Mouse (Mus musculus) neural tube, embryonic 11.5 days (tissue): ENCODE results near the gene Maml3. TPM values are rescaled to one million over a fixed set of nuclear protein-coding genes. Genes with fewer than 3 reads are reported as not detected.

Experiments used
- ATAC-seq: fragments of 200-750 bp; cut with Nextera tagmentation; 2 replicates; pipeline ENCODE4 v1.8.0; 2017; ENCODE audit warnings: moderate number of reproducible peaks, mild to moderate bottlenecking, moderate TSS enrichment, moderate library complexity; ENCODE audit not compliant: insufficient read depth, low FRiP score, low TSS enrichment
- DNase-seq: peaks from one replicate; pipeline ENCODE4 v3.0.0-alpha.2; 2015; ENCODE audit warnings: low spot score
- H3K27ac ChIP-seq: fragments of 300-500 bp; sonication (generic); 2 replicates; pipeline ENCODE4 v1.5.1; 2014; ENCODE audit warnings: low read depth, mild to moderate bottlenecking, low read length
- H3K27me3 ChIP-seq: fragments of 300-500 bp; sonication (generic); 2 replicates; pipeline ENCODE4 v1.6.1; 2014; ENCODE audit warnings: mild to moderate bottlenecking, low read length, mixed read lengths; ENCODE audit not compliant: control insufficient read depth, insufficient read depth
- H3K36me3 ChIP-seq: fragments of 300-500 bp; sonication (generic); 2 replicates; pipeline ENCODE4 v1.6.1; 2014; ENCODE audit warnings: mild to moderate bottlenecking, low read length, moderate library complexity, mixed read lengths; ENCODE audit not compliant: control insufficient read depth, insufficient read depth
- H3K4me1 ChIP-seq: fragments of 300-500 bp; sonication (generic); 2 replicates; pipeline ENCODE4 v1.6.1; 2014; ENCODE audit warnings: low read length, mixed read lengths; ENCODE audit not compliant: control insufficient read depth, insufficient read depth
- H3K4me2 ChIP-seq: fragments of 300-500 bp; sonication (generic); 2 replicates; pipeline ENCODE4 v1.6.1; 2014; ENCODE audit warnings: low read depth, mild to moderate bottlenecking, moderate library complexity
- H3K4me3 ChIP-seq: fragments of 300-500 bp; sonication (generic); 2 replicates; pipeline ENCODE4 v1.5.1; 2014; ENCODE audit warnings: low read depth, low read length
- H3K9ac ChIP-seq: fragments of 300-500 bp; sonication (generic); 2 replicates; pipeline ENCODE4 v1.6.1; 2014; ENCODE audit warnings: mild to moderate bottlenecking, low read length
- H3K9me3 ChIP-seq: fragments of 300-500 bp; sonication (generic); 2 replicates; pipeline ENCODE4 v1.6.1; 2016; ENCODE audit warnings: low read length; ENCODE audit not compliant: control insufficient read depth
- WGBS: fragments of 180-500 bp; shearing (Covaris S2); extraction: QIAGEN DNeasy Blood & Tissue Kit; methylation state at CpG from one replicate; pipeline ENCODE4 v1.1.7; 2014; 5-methylcytosine and 5-hydroxymethylcytosine counted together
- polyA plus RNA-seq: library from polyadenylated mRNA; unstranded; fragments of >200 nt; fragmentation: Nextera tagmentation; extraction: Ambion mirVana; gene quantifications from 2 replicates; pipeline ENCODE4 v1.2.1, GENCODE M21; 2014

The Maml3 gene
- polyA plus RNA-seq, 1 experiment from 2014 or later: 8.1 TPM

GRCm38 (mm10) chr3:51753262-51753661 lies 351.6 kb downstream of the Maml3 start:
- ATAC-seq (no peak), DNase-seq (no peak)
- peaks cover 18% of the 10 kb centered on the region for H3K4me1 ChIP-seq
- no peak overlapping the region for H3K4me2 ChIP-seq
- no peaks in the 10 kb centered on the region for H3K36me3 ChIP-seq
- H3K27ac ChIP-seq: no peak overlapping the region
- 87% methylated on average over 5 of the region's 5 CpGs for WGBS
- H3K4me3 ChIP-seq: no peak overlapping the region
- no peak overlapping the region for H3K9ac ChIP-seq
- no peaks in the 10 kb centered on the region for H3K9me3 ChIP-seq
- no peaks in the 10 kb centered on the region for H3K27me3 ChIP-seq

DNA sequence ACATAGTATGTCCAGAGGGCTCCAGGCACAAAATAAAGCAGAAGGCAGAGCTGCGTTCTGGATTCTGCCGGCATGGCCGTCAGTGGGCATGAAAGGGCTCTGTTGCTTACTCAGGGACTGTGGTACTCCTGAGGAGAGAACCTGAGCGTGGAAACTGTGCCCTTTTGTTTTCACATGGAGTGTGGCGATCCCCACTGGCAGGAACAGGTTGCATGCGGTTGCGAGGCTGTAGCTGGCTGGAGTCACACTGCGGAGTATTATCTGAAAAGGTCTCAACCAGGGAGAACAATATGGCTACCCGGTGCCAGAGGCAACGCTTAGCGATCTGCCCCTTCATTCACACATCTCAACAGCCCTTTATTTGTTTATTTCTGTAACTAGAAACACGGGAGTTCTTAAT lies 353.4 kb downstream of the Maml3 start:
- ATAC-seq: no peak
- Histone ChIP-seq H3K36me3 (no peaks in the 10 kb centered on the region), H3K9ac (no peak overlapping the region), H3K9me3 (no peaks in the 10 kb centered on the region), H3K4me2 (no peak overlapping the region), H3K27me3 (no peaks in the 10 kb centered on the region), H3K4me1 (peaks cover 18% of the 10 kb centered on the region), H3K4me3 (no peak overlapping the region), H3K27ac (no peak overlapping the region)
- 82% methylated on average over 12 of the region's 12 CpGs for WGBS
- DNase-seq: no peak

DNA sequence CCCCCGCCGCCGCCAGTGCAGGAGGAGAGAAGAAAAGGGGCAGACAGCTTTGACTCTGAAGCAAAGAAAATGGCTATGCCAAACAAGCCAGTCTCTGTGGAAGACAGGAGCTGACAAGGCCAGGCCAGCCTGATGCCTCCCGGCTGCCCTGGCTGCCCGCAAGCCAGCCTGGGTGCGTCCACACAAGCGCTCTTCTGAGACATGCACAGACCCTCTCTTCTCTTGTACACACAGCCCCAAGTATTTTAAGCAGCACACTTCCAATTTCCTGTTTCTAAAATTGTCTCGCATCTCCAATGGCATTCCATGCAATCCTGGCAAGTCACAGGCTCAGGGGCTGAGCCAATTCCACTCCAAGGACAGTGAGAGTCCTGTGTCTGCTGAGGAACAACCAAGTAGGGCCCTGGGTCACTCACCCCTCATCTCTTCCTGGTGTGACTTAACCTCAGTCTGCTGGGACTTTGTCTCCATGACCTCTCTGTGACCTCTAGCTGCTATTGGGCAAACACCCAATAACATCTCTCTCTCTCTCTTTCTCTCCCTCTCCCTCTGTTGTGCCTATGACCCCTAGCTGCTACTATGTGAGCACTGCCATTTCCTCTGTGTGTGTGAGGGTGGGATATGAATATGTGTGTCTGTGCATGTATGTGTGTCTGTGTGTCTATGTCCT lies 354.9 kb downstream of the Maml3 start:
- Histone ChIP-seq H3K9me3 (no peaks in the 10 kb centered on the region), H3K36me3 (no peaks in the 10 kb centered on the region), H3K27me3 (no peaks in the 10 kb centered on the region), H3K4me1 (peaks cover 18% of the 10 kb centered on the region), H3K4me3 (no peak overlapping the region), H3K4me2 (no peak overlapping the region), H3K9ac (peak overlapping the region; percentile 44), H3K27ac (peak overlapping the region; percentile 85)
- ATAC-seq (peak; percentile 62; the same call in 1 of the 2 replicates), DNase-seq (peak; percentile 51)
- WGBS: 46% methylated on average over 8 of the region's 8 CpGs

GRCm38 (mm10) chr3:51749421-51749811 lies 355.5 kb downstream of the Maml3 start:
- Histone ChIP-seq H3K9ac (peak overlapping the region; percentile 44; the same call in 1 of the 2 replicates), H3K27ac (peak overlapping the region; percentile 85), H3K4me3 (no peak overlapping the region), H3K36me3 (no peaks in the 10 kb centered on the region), H3K4me1 (peaks cover 18% of the 10 kb centered on the region), H3K9me3 (no peaks in the 10 kb centered on the region), H3K4me2 (no peak overlapping the region), H3K27me3 (no peaks in the 10 kb centered on the region)
- DNase-seq (peak; percentile 26), ATAC-seq (peak; percentile 18; the same call in 1 of the 2 replicates)
- WGBS: 24% methylated on average over 7 of the region's 7 CpGs

- H3K4me3 ChIP-seq: no peak overlapping the region
- no peaks in the 10 kb centered on the region for H3K9me3 ChIP-seq
- H3K4me1 ChIP-seq: peaks cover 18% of the 10 kb centered on the region
- DNase-seq (peak; percentile 30), ATAC-seq (0 out of 2 replicates have a peak, but pooled peaks have one; percentile 11)
- 71% methylated on average over 17 of the region's 17 CpGs for WGBS
- H3K27ac ChIP-seq: peak overlapping the region; percentile 85
- no peak overlapping the region for H3K9ac ChIP-seq
- H3K27me3 ChIP-seq: no peaks in the 10 kb centered on the region
- no peaks in the 10 kb centered on the region for H3K36me3 ChIP-seq
- H3K4me2 ChIP-seq: no peak overlapping the region
These were observed 356.2 kb downstream of the Maml3 start for GRCm38 (mm10) chr3:51748436-51749376.

DNA sequence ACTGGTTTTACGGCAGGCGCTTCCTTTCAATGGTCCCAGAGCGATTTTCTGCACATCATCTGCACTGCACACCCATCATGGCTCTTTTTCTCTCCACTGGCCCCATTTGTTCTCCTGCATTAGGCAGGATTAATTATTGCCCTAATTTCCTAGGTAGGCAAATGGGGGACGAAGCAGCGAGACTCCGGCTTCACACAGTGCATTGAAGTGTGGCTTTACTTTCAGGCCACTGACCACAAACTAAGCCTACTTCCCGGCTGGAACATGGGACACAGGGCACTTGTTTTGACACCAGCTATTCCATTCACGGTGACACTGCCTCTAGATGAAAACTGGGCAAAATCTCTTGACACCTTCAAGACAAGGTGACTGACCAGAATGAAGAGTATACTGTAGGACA lies 358.1 kb downstream of the Maml3 start:
- Histone ChIP-seq H3K9ac (no peak overlapping the region), H3K4me2 (no peak overlapping the region), H3K4me3 (no peak overlapping the region), H3K27me3 (no peaks in the 10 kb centered on the region), H3K4me1 (peaks cover 19% of the 10 kb centered on the region), H3K36me3 (no peaks in the 10 kb centered on the region), H3K9me3 (no peaks in the 10 kb centered on the region), H3K27ac (no peak overlapping the region)
- no peak for DNase-seq
- WGBS: 66% methylated on average over 8 of the region's 8 CpGs
- no peak for ATAC-seq

- WGBS: 74% methylated on average over 8 of the region's 8 CpGs
These were observed 359.7 kb downstream of the Maml3 start for GRCm38 (mm10) chr3:51745162-51745561.

DNA sequence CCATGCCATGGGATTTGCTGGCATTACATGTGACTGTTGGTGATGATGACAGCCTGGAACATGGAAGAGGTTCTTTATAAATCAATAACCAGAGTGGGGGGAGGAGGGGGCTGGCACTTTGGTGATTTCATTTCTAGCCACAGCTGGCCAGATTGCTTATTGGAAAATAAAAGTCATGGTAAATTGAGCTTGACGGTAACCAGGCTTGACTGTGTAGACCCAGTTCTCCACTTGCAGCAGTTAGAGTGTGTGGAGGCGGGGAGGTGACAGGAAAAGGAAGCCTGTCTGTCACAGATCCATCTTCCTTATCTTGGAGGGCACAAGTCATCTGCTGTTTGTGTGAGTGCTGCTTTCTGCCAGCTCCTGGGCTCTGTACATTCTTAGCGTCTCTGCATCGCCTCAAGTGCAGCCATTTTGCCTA lies 360.5 kb downstream of the Maml3 start:
- no peak for DNase-seq
- H3K27ac ChIP-seq: no peak overlapping the region
- H3K9ac ChIP-seq: no peak overlapping the region
- no peaks in the 10 kb centered on the region for H3K36me3 ChIP-seq
- no peak for ATAC-seq
- no peak overlapping the region for H3K4me2 ChIP-seq
- no peaks in the 10 kb centered on the region for H3K9me3 ChIP-seq
- H3K4me1 ChIP-seq: peaks cover 14% of the 10 kb centered on the region
- 80% methylated on average over 4 of the region's 4 CpGs for WGBS
- no peaks in the 10 kb centered on the region for H3K27me3 ChIP-seq
- no peak overlapping the region for H3K4me3 ChIP-seq

More at GRCm38 (mm10) chr3:51745162-51745561, 359.7 kb downstream of the Maml3 start:
- ATAC-seq: no peak
- Histone ChIP-seq H3K4me3 (no peak overlapping the region), H3K27me3 (no peaks in the 10 kb centered on the region), H3K9me3 (no peaks in the 10 kb centered on the region), H3K9ac (no peak overlapping the region), H3K4me2 (no peak overlapping the region), H3K36me3 (no peaks in the 10 kb centered on the region), H3K4me1 (peaks cover 19% of the 10 kb centered on the region), H3K27ac (no peak overlapping the region)
- DNase-seq: no peak
